Mouse (Mus musculus) thymus, postnatal 36 days (tissue): ENCODE data around the gene Sox1.

Source experiments
- DNase-seq, 2 experiments: peaks; one replicate each; pipeline ENCODE4 v3.0.0; 2022; ENCODE audit warnings: mixed read lengths in 2 of 2

Sox1 gene

GRCm38 (mm10) chr8:12427346-12427745 lies 32.3 kb downstream of the Sox1 start:
- no peak for DNase-seq

GRCm38 (mm10) chr8:12427886-12428799 lies 33.0 kb downstream of the Sox1 start:
- no peak for DNase-seq

- DNase-seq: no peak
Measured at GRCm38 (mm10) chr8:12428931-12429330, 33.8 kb downstream of the Sox1 start.

GRCm38 (mm10) chr8:12429601-12430172 lies 34.6 kb downstream of the Sox1 start:
- DNase-seq: no peak

- no peak for DNase-seq
Measured at GRCm38 (mm10) chr8:12430173-12430899, 35.2 kb downstream of the Sox1 start.

- no peak for DNase-seq
Measured at GRCm38 (mm10) chr8:12430900-12431737, 36.0 kb downstream of the Sox1 start.

GRCm38 (mm10) chr8:12431738-12432055 lies 36.6 kb downstream of the Sox1 start:
- no peak for DNase-seq

- no peak for DNase-seq
Measured at GRCm38 (mm10) chr8:12432546-12432945, 37.5 kb downstream of the Sox1 start.

- DNase-seq: no peak
Measured at GRCm38 (mm10) chr8:12434771-12435170, 39.7 kb downstream of the Sox1 start.

GRCm38 (mm10) chr8:12438021-12438420 lies 42.9 kb downstream of the Sox1 start:
- DNase-seq: no peak

GRCm38 (mm10) chr8:12439044-12439443 lies 43.9 kb downstream of the Sox1 start:
- DNase-seq: no peak

GRCm38 (mm10) chr8:12439846-12440245 lies 44.8 kb downstream of the Sox1 start:
- DNase-seq: no peak

GRCm38 (mm10) chr8:12440997-12441396 lies 45.9 kb downstream of the Sox1 start:
- DNase-seq: no peak

GRCm38 (mm10) chr8:12445258-12445657 lies 50.2 kb downstream of the Sox1 start:
- DNase-seq: no peak

GRCm38 (mm10) chr8:12445926-12446680 lies 51.0 kb downstream of the Sox1 start:
- DNase-seq: no peak
